Mouse (Mus musculus): ENCODE measurements around the gene Abca3. TPM values are rescaled to one million over a fixed set of nuclear protein-coding genes. Genes with fewer than 3 reads are reported as not detected.
"Not testable (repeated sequence)": the region's sequence is repeated elsewhere in the genome, so short reads cannot be mapped to it uniquely, and the experiment has no call there.

Abca3 gene
- total RNA-seq, 2 experiments from 2014 or later = 13.6 to 15.5 TPM

DNA sequence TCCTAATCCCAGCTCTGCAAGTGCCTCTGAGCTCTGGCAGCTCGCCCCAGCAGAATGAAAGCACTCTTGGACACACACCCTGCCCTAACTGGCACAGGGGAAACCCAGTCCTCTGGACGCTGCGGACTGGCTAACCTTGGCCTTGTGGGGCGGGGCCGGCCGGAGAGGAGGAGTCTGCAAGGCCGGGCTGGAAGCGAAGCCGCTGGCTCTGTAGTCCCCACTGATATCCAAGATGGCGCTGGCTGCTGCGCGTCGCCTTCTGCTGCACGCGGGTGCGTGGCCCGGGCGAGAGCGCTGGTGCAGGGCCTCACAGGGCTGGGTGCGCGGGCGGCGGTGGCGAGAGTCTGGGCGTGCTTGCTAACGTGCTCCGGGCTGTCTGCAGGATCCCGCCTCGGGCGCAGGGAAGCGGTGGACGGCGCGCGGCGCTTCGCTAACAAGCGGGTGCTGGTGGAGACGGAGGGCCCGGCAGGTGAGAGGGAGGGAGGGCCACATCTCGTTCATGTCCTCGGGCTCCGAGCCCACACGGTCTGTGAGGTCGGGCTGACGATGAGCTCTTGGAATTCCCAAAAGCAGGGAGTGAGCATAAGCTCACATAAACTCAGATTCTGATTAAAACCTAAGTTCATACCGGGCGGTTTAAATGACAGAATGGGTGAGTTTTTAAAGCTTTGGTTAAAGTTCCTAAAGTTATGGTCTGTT, 74.9 kb downstream of the Abca3 start, which contains the start of gene Eci1:
Gene Eci1, plus strand, starts transcription at position 171 of the 699 bp plus-strand sequence.
- DNase-seq = peak; percentile 93 to 95
- intact Hi-C loops (cut with DNase I) = loop anchor here (2.0 kb wide), 1 partner anchor 28 kb away; no protein-coding TSS in a partner anchor

DNA sequence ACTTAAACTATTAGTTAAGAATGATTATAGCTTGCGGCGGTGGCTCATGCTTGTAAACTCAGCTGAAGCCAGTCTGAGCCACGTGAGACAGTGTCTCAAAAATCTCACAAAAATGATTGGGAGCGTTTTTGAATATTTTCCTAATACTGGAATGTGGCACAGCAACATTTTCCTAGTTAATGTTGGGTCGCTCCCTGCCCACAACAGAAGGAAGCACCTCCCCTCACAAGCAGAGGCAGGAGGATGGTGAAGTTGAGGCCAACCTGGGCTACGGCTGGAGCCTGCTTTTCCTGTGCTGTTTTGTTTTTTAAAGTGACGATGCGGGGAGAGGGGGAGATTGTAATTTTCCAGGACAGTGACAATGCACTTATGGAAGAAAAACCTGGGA, 75.4 kb downstream of the Abca3 start:
- intact Hi-C loops (cut with DNase I) = loop anchor here (2.0 kb wide), 1 partner anchor 28 kb away; no protein-coding TSS in a partner anchor
- peak in 1 of 2 experiments; percentile 26 for DNase-seq

DNA sequence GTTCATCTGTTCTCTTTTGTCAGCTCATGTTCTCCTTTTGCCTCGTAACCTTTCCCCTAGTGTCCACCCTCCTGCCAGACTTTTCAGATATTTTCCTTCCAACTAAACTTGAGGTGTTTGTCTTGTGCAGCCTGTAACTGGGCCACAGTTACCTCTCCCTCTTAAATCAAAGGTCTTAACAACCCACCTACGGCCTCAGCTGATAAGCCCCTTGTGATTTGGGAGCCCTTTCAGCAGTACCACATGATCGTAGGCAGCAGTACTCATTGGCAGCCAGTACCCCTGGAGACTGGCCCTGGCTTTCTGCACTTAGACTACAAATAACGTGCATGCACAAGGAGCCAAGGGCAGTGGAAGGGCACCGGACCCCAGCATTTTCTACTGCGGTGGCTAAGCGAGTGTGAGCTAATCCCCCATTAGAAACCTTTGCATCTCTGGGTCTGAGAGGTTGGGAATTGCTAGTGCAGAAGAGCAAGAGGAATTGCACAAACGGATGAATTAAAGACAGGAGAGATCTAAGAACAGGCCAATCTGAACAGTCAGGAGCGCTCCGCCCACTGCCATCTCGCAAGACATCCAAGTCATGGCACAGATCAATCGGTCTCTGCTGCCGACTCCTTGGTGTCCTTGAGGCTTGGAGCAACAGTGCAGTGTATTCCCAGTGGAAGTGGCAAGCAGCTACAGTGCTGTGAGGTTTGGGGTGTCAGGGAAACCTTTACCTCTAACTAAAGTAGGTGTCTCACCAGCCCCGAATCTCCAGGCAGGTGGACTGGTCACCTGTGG, 77.6 kb downstream of the Abca3 start:
- DNase-seq = peak; percentile 33 to 62
- intact Hi-C loops (cut with DNase I) = no loop called here

DNA sequence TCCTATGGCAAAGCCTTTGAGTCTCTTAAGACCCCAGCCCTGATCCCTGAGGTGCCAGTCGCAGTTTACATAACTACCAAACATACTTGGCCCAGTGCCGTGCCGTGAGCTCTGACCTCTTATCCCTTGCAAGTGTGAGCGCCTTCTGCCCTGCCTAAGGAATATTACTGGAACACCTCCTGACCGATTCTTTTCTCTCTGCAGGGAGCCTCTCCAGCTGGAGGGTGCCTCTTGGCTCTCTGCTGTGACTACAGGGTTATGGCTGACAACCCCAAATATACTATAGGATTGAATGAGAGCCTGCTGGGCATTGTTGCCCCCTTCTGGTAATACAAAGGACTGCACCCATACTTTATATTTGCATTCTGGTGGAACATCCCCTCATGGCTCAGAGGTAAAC, 85.3 kb downstream of the Abca3 start:
- DNase-seq = peak in 1 of 2 experiments; percentile 37

DNA sequence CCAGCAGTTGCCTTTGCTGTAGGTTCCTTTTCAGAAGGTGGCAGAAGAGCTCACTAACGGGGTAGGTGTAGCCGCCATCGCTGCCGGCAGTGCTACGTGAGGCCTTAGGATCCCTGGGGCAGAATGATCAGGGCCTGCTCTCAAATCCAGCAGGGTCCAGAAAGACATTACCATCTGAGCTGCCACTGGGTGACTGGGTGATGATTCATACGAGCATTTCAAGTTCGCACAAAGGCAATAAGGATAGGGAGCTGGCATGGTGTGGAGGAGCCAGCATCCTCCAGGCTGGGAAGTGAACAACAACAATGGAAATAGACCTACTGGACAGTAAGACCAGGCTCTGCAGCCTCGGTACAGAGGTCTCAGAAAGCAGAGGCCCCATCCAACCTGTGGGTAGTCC, 88.6 kb downstream of the Abca3 start:
- intact Hi-C loops (cut with DNase I) = no loop called here
- DNase-seq = no peak

More for the DNA sequence above, 85.3 kb downstream of the Abca3 start:
- intact Hi-C loops (cut with DNase I) = loop anchor here (5.0 kb wide), 1 partner anchor 265 kb away; no protein-coding TSS in a partner anchor

DNA sequence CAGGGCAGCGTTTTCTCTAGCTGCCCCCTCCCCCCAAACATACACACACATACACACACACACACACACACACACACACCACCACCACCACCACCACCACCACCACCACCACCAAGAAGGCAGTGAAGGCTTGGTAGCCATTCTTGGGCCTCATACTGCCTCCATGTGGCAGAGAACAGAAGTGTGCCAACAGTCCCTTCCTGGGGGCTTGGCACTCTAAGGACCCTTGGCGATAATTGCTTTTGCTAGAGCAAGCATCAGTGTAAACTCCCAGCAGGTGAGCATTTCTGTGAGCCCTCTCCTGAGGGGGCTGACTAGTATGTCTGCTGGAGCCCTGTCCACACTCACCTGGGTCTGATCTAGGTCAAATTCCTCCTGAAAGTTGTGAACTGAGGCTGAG, 89.4 kb downstream of the Abca3 start:
- no peak for DNase-seq
- intact Hi-C loops (cut with DNase I) = no loop called here

DNA sequence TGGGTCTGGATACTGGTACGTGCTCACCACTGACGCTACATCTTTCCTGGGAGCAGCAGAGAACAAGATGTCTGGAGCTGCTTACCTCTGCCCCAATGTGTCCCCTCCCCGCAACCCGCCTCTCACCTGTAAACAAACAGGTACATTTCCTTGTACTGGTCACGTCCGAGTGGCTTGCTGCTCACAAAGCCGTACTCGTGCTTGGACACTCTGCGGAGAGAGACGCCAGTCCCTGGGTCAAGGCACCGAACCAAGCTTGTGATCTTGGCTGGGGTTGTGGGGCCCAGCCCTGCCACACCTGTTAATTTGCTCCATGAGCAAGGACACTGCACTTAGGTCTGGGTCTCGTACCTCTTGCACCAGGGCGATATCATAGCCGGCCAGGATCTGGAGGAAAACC, 90.4 kb downstream of the Abca3 start:
- intact Hi-C loops (cut with DNase I) = no loop called here

DNA sequence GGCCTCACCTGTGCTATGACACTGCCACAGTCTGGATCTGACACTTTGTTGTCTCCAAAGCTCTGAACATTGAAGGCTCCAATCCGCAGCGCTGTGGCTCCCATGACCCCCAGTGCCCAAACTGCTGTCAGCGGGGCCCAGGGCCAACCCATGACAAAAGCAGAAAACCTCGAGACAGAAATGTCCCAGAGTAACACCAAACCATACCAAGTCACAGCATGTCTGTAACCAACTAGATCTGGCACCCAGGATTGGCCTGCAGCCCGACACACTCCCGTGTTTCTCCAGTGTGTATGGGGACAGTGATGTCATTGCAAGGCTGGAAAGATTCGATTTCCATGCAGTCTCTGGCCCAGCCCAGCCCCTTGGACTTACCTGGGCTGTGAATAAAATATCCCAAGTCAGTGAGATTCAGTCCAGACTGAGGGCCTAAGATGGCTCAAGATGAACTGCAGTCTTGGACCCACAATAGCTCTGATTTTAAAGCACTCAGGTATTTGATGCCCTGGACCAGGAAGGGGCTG, 90.9 kb downstream of the Abca3 start, which contains the start of gene Dnase1l2:
Gene Dnase1l2, minus strand, starts transcription at position 474 of the 524 bp plus-strand sequence.
- intact Hi-C loops (cut with DNase I) = no loop called here
- no peak for DNase-seq

More for the DNA sequence above, 90.4 kb downstream of the Abca3 start:
- no peak for DNase-seq

DNA sequence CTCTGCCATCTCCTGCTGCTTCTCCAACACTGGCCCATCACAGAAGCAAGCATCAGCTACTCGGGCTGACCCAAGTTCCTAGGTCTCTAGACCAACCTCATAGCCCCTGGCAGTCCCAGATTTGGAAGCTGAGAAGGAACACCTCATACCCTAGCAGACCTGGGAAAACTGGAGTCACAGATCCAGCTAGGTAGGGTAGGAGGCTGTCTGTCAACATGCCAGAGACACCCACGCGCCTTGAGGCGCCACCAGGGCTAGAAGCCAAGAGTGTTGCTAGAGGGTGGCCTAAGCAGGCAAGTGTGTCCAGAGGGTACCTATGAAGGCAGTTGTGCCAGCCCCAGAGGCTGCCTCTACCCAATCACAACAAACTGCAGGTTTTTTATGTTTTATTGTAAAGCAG, 91.7 kb downstream of the Abca3 start:
- DNase-seq = no peak
- intact Hi-C loops (cut with DNase I) = no loop called here

DNA sequence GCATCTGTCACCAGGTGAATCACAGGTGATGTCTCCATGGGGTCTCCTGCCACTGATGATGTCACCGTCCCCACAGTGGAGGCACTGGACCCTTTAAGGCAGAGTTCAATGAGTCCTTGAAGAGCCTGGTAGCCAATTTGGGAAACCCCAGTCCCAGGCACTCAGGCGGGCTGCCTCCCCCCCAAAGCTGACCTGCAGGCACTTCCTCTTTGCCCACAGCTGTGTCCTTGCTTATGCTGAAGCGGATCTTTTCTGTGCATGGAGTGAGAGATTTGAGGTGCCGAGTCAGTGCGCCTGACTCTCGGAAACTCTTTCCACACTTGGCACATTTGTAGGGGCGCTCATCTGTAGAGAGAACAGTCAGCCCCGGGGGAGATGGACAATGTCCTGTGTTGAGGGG, 94.8 kb downstream of the Abca3 start:
- intact Hi-C loops (cut with DNase I) = no loop called here
- no peak for DNase-seq

DNA sequence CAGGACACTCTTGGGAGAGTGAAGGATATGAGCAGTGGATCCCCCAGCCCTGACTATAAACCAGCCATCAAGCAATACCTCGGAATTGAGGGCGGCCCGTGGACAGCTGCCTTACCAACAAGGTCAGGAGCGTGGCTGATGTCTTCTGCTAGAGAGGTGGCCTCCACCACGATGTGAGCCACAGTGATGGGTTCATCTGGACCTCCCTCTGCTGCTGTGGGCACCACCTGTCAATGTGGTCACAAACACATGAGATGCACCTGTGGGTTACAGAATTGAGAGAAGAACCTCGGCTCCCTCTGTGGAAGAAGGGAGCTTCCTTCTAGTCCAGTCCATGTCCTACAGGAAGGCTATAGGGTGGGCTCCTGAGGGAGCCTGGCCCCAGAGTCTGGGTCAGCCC, 97.8 kb downstream of the Abca3 start:
- intact Hi-C loops (cut with DNase I) = no loop called here
- no peak for DNase-seq

DNA sequence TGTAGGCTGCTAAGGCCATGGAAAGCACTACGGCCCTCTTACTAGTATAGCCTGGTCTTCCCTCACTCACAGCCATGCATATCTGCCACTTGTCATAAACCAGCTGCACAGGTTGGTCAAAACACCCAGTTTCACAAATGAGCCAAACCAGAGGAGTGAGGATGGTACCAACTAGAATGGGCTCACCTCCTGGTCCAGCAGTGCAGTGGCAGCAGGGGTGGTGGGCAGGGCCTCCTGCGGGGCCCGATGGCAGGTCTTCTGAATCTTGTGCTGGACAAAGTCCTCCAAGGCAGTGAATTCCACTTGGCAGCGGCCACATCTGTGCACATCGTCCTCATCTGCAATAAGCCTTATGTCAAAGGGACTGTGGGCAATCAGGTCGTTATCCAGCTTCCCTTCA, 99.5 kb downstream of the Abca3 start:
- intact Hi-C loops (cut with DNase I) = no loop called here
- DNase-seq = no peak

DNA sequence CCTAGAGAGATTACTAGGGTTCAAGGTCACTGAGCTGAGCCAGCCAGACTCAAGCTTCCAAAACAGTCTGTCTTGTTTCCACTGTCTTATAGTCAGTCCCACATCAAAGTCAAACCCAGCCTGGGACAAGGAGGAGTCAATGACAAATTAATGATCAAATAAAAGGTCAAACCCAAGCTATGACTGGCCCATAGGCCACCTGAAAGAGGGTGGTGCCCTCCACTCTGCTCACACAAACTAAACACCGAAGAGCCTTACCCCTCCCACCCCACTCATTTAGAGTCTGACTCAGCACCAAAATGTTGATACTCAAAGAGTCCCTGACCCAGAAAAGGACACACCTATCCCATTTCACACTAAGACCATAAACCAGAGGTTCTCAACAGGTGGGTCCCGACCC, 101.6 kb downstream of the Abca3 start:
- DNase-seq = no peak
- intact Hi-C loops (cut with DNase I) = no loop called here

DNA sequence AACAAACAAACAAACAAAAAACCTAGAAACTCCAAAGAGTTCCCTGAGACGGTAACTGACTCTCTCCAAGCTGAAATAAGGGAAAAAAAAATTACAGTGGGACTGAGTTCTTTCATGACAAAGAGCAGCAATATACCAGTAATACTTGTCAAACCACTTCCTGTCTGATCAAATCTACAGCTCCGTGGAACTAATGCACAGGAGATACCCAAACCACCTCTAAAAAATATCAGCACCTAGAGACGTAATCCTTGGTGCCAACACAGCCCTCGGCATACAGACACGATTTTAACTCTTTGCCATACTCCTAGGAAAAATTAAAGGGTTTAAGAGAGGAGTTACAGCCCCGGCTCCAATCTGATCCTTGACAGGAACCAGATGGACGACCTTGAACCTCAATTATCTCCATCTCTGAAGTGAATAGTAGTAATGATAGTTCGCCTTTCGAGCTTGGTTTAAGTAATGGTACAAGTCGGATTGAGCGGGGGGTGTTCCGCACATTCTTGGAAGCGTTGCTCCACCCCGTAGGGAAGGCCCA, 102.5 kb downstream of the Abca3 start:
- intact Hi-C loops (cut with DNase I) = loop anchor here (2.0 kb wide), 1 partner anchor 27 kb away; the partner anchor contains the start of gene Eci1
- no peak for DNase-seq

DNA sequence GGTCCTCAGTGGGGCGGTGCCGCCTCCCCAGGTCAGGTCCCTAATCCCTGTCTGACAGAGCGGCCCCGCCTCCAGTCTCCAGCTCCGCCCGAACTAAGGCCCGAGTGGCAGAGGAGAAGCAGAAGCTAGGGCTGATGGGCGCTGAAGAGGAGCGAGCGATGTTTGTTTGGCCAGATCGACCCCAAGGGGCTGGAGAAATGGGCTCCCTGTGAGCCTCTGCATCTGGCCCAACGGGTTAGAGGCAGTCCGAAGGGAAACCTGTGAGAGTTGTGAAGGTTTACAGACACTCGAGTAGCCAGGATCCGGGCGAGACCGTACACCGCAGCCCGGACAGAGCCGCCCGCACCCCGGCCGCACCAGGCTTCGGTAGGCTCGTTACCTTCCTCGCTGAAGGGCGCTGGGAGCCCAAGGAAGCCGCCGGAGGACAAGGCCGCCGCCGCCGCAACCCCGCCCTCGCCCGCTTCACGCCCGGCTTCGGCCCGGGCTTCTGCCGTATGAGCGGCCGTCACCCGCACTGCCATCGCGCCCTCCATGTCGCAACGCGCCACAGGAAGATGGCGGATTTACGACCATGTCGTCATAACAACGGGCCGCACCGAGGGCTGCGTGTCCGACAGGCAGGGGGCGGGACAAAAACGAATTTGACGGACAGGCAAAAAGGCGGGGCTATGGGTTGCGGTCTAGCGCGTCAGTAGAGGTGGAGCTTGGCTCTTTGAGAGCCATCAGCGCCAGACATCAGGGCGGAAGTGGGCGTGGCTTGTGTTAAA, 103.2 kb downstream of the Abca3 start:
- DNase-seq = peak; percentile 98 to 100
- intact Hi-C loops (cut with DNase I) = loop anchor here (2.0 kb wide), 1 partner anchor 28 kb away; the partner anchor contains the start of gene Eci1

DNA sequence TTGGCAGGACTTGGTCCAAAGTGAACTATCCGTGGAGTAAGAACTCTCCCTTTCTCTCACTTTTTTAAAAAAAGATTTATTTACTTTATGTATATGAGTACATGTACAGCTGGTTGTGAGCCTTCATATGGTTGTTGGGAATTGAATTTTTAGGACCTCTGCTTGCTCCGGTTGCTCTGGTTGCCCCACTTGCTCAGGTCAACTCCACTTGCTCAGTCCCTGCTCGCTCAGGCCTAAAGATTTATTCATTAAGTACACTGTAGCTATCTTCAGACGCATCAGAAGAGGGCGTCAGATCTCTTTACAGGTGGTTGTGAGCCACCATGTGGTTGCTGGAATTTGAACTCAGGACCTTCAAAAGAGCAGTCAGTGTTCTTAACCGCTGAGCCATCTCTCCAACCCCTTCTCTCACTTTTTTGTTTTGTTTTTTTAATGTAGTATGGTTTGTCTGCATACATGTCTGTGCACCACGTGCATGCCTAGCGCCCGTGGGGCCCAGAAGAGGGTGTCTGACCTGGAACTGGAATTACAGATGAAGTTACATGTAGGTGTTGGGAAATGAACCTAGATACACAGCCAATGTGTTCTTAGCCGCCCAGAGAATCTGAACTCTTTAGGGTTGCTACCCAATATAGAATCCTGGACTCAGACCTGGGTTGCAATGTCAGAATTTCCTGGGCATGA, 103.9 kb downstream of the Abca3 start:
- not testable (repeated sequence) for DNase-seq
- intact Hi-C loops (cut with DNase I) = loop anchor here (2.0 kb wide), 1 partner anchor 29 kb away; the partner anchor contains the start of gene Eci1

Measured in heart, postnatal 14 days (tissue).